Mouse (Mus musculus): ENCODE data around the gene Pcx.

The Pcx gene

DNA sequence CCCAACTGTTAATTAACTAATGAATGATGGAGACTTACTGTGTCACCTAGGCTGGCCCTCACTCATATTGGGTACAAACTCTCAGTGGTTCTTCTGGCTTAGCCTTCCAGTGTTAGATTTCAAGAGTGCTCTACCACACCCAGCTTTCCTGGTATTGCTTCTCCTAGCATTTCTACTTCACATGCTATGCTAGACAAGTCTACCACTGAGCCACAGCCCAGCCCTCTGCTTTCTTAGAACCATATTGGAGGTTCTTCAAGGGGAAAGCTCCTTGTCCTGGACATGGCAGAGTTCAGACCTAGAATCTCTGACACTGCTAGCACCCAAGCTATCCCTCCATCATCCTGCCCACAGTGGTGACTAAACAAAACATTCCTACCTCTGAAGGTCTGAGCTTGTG lies 44.0 kb downstream of the Pcx start:
- H3K27me3 ChIP-seq (ENCODE audit: control insufficient read depth, insufficient read depth, low read length, poor library complexity, severe bottlenecking): no peaks in the 10 kb centered on the region; the same call in 1 of the 2 replicates
- DNase-seq (ENCODE audit: low read depth, low spot score): no peak

DNA sequence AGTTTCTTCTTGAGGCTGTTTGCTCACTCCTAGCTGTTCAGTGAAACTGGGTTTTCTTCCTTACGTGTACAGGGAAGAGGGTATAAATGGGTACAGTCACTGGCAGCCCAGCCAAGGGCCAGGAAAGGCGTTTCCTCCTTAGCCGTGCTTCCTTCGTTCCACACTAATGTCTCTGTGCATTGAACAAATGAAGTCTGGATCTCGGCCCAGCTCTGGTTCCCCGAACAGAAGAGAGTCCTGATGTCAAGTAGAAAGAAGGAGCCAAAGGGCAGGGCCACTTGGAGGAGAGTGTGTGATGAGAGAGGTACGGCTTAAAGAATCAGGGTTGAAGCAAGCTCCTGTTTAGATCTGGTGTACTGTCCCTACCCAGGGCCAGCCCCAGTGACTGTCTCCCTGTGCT lies 44.8 kb downstream of the Pcx start:
- H3K36me3 ChIP-seq (ENCODE audit: control insufficient read depth, insufficient read depth, low read length, poor library complexity, severe bottlenecking): no peaks in the 10 kb centered on the region
- DNase-seq (ENCODE audit: low read depth, low spot score): no peak
- no peaks in the 10 kb centered on the region; the same call in 1 of the 2 replicates for H3K27me3 ChIP-seq (ENCODE audit: control insufficient read depth, insufficient read depth, low read length, poor library complexity, severe bottlenecking)

More for the DNA sequence above, 44.0 kb downstream of the Pcx start:
- H3K36me3 ChIP-seq (ENCODE audit: control insufficient read depth, insufficient read depth, low read length, poor library complexity, severe bottlenecking): no peaks in the 10 kb centered on the region

DNA sequence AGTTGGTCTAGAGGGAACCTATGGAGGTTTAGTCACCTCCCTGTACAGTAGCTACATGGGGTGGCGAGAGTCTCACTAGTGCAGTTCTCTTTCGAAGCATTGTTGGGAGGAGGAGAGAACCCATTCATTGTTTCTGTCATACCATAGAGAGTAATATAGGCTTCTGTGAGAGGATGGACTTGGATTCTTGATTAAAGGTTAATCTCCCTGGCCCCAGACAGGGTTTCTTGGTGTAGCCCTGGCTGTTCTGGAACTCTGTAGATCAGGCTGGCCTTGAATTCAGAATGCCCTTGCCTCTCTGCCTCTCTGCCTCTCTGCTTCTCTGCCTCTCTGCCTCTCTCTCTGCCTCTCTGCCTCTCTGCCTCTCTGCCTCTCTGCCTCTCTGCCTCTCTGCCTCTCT lies 46.5 kb downstream of the Pcx start:
- H3K27me3 ChIP-seq (ENCODE audit: control insufficient read depth, insufficient read depth, low read length, poor library complexity, severe bottlenecking): no peaks in the 10 kb centered on the region; the same call in 1 of the 2 replicates

DNA sequence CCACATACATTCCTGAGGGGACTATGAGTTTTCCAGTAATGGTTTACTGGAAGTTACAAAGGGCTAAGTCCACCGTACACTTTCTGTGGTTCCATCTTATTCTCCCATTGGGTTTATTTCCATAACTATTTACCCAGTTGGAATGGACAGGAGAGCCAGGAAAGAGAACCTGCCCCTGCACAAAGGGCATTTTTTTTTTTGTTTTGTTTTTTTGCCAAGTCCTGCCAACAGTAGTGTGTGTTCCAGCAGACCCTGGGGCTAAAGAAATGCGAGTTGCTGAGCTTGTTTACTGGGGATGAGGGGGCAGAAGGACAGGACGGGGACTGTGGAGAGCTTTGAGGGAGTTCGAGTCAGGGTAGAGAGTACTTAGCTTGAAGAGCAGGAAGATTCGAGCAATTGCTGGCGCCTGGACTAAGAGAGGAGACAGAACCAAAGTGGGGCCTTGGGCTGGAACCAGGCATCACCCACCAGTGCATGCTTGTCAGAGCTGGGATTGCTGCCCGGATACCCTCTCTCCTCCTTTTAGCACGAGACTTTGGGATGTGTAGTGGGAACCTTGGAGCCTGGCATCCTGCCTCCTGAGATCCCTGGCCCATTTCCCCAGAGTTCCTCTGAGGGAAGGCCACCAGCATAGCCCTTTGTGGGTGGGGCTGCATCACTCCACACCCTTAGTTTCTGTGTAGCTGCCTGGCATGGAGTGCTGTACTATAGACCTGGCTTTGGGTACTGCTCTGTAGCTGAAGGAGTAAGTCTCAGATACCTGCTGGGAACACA lies 47.7 kb downstream of the Pcx start:
- Histone ChIP-seq H3K36me3 (ENCODE audit: control insufficient read depth, insufficient read depth, low read length, poor library complexity, severe bottlenecking) (no peaks in the 10 kb centered on the region), H3K27me3 (ENCODE audit: control insufficient read depth, insufficient read depth, low read length, poor library complexity, severe bottlenecking) (no peaks in the 10 kb centered on the region; the same call in 1 of the 2 replicates)
- no peak for DNase-seq (ENCODE audit: low read depth, low spot score)

More for the DNA sequence above, 46.5 kb downstream of the Pcx start:
- H3K36me3 ChIP-seq (ENCODE audit: control insufficient read depth, insufficient read depth, low read length, poor library complexity, severe bottlenecking): no peaks in the 10 kb centered on the region
- DNase-seq (ENCODE audit: low read depth, low spot score): no peak

DNA sequence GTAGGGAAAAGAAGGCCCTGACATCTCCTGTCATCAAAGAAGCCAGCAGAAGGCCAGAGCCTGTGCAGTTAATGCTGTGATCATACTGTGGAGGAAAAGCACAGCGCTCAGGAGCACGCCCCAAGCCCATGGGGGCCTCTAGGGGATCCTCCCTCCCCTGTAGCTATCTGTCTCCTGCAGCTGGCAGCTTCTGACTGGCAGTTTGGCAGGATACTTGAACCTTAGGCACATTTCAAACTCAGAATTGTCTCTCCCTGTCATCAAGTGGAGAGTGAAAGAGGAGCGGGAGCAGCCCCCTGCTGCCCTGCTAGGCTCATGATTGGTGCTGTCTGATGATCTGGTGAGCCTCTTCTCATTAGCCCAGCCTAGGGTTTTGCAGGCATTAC lies 48.3 kb downstream of the Pcx start:
- Histone ChIP-seq H3K27me3 (ENCODE audit: control insufficient read depth, insufficient read depth, low read length, poor library complexity, severe bottlenecking) (no peaks in the 10 kb centered on the region; the same call in 1 of the 2 replicates), H3K36me3 (ENCODE audit: control insufficient read depth, insufficient read depth, low read length, poor library complexity, severe bottlenecking) (no peaks in the 10 kb centered on the region)
- DNase-seq (ENCODE audit: low read depth, low spot score): no peak

DNA sequence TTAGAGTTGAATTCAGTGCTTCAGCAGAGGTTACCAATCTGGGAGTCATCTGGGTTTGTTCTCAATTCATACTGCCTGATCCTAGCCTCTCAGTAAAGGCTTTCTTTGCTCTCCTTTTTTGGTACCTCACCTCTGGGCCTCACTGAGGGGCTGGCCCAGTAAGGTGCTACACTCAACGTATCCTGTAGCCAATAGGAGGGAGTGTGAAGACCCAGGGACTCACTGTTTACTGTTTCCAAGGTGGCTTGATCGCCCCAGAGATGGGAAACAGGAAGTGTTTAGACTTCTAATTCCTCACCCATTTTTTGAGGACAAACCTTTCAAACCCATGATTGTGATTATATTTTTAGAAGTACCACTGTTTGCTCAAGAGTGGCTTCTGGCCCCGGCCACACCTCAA lies 48.7 kb downstream of the Pcx start:
- H3K36me3 ChIP-seq (ENCODE audit: control insufficient read depth, insufficient read depth, low read length, poor library complexity, severe bottlenecking): no peaks in the 10 kb centered on the region
- no peaks in the 10 kb centered on the region; the same call in 1 of the 2 replicates for H3K27me3 ChIP-seq (ENCODE audit: control insufficient read depth, insufficient read depth, low read length, poor library complexity, severe bottlenecking)
- DNase-seq (ENCODE audit: low read depth, low spot score): no peak

DNA sequence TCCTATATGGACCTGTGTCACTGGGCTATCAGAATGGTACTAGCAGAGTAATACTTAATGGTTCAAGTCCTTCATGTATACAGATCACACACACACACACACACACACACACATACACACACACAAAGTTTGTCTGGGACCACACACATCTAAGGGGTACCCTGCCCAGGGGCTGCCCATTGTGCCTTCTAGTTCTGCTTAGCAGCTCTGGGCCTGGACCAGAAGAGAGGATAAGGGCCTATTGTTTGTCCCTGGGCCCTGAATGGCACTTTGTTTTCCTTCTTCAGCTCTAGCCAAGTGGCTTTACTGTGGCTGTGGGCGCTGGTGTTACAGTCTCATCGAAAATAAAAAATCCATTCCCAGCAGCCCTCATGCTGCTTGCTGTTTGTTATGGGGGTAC lies 49.3 kb downstream of the Pcx start:
- DNase-seq (ENCODE audit: low read depth, low spot score): no peak
- Histone ChIP-seq H3K27me3 (ENCODE audit: control insufficient read depth, insufficient read depth, low read length, poor library complexity, severe bottlenecking) (no peaks in the 10 kb centered on the region; the same call in 1 of the 2 replicates), H3K36me3 (ENCODE audit: control insufficient read depth, insufficient read depth, low read length, poor library complexity, severe bottlenecking) (no peaks in the 10 kb centered on the region)

DNA sequence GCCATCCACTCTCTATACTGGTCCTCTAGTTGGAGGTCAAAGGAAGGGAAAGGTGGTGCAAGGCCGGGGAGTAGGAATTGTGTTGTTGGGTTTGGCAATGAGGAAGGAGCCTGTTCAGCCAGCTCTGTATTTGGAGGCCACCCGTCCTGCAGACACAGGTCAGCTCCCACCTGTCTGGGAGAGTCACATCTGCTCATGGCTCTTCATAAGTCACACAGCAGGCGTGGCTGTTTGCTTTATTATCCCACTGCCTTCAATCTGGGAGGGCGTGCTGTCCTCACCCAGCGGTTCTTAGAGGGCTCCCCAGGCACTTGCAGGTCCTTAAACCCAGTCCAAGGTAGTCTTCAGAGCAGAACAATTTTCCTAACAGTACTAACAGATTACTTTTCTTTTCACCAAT lies 49.9 kb downstream of the Pcx start:
- no peaks in the 10 kb centered on the region; the same call in 1 of the 2 replicates for H3K27me3 ChIP-seq (ENCODE audit: control insufficient read depth, insufficient read depth, low read length, poor library complexity, severe bottlenecking)
- no peak for DNase-seq (ENCODE audit: low read depth, low spot score)
- no peaks in the 10 kb centered on the region for H3K36me3 ChIP-seq (ENCODE audit: control insufficient read depth, insufficient read depth, low read length, poor library complexity, severe bottlenecking)

DNA sequence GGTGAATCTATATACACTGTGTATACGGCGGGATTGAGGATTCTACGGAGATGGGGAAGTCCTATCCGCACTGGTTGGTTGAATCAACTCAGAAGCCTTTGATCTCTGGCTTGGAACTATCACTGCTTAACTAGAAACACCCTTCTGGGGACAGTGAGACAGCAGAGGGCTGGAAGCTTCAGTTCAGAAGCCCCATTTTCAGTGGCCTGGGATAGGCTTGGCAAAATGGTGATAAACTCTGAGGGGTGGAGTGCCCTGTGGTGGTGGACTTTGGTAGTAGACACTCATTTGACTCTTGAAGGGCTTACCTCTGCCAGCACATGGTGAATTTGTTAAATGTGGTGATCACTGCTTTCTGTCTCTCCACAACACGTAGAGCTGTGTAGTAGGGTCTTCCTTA lies 55.4 kb downstream of the Pcx start:
- no peaks in the 10 kb centered on the region for H3K36me3 ChIP-seq (ENCODE audit: control insufficient read depth, insufficient read depth, low read length, poor library complexity, severe bottlenecking)
- H3K27me3 ChIP-seq (ENCODE audit: control insufficient read depth, insufficient read depth, low read length, poor library complexity, severe bottlenecking): no peaks in the 10 kb centered on the region
- no peak for DNase-seq (ENCODE audit: low read depth, low spot score)

DNA sequence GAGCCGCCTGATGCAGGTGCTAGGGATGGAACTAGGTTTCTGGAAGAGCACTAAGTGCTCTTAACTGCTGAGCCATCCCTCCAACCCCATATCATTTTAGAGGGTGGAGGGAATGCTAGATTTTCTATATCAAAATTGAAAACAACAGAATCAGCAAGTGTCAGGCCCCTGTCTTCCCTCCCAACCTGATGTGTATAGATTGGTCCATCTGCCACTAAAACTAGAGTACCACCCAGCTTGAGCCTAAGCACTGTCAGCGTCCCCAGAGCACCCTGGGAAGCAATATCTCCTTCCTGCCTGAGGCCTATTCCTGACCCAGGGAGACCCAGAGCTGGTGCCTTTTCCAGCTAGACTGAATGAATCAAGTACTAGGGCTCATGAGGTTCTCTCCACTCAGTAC lies 56.6 kb downstream of the Pcx start:
- Histone ChIP-seq H3K27me3 (ENCODE audit: control insufficient read depth, insufficient read depth, low read length, poor library complexity, severe bottlenecking) (no peaks in the 10 kb centered on the region), H3K36me3 (ENCODE audit: control insufficient read depth, insufficient read depth, low read length, poor library complexity, severe bottlenecking) (no peaks in the 10 kb centered on the region)
- DNase-seq (ENCODE audit: low read depth, low spot score): no peak

DNA sequence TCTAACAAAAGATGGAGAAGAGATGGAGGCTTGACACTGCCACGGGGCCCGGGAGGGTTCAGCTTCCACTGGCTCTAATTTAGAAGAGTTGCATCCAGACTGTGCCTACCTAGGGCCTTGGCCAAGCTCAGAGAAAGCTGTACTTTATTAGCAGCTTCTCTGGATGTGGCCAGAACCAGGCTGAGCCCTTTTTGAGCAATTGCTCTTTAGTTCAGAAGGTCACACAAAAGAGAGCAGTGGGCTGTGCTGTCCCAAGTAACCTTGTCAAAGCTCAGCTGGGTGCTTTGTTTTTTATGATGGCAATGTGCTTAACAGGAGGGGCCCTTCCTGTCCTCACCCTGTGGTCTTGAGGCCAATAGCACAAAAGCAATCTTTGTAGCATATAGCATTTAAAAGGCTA lies 57.4 kb downstream of the Pcx start:
- no peak for DNase-seq (ENCODE audit: low read depth, low spot score)
- Histone ChIP-seq H3K27me3 (ENCODE audit: control insufficient read depth, insufficient read depth, low read length, poor library complexity, severe bottlenecking) (no peaks in the 10 kb centered on the region), H3K36me3 (ENCODE audit: control insufficient read depth, insufficient read depth, low read length, poor library complexity, severe bottlenecking) (no peaks in the 10 kb centered on the region)

DNA sequence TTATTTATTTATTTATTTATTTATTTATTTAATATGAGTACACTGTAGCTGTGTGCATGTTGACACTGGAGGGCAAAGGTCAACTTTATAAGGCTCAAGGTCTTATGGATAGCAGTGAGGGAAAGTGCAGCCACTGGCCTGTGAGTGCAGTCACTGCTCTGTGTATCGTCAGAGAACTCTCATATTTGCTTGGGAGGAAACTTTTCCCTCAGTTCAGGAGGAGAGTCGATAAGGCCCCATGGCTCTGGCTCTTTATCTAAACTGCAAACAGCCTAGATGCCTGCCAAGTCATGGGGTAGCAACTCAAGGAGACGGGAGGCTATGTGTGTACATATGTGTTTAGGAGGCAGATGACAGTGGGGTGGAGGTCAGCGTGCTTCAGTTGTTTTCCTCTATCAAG lies 58.6 kb downstream of the Pcx start:
- Histone ChIP-seq H3K27me3 (ENCODE audit: control insufficient read depth, insufficient read depth, low read length, poor library complexity, severe bottlenecking) (no peaks in the 10 kb centered on the region), H3K36me3 (ENCODE audit: control insufficient read depth, insufficient read depth, low read length, poor library complexity, severe bottlenecking) (no peaks in the 10 kb centered on the region)
- no peak for DNase-seq (ENCODE audit: low read depth, low spot score)

DNA sequence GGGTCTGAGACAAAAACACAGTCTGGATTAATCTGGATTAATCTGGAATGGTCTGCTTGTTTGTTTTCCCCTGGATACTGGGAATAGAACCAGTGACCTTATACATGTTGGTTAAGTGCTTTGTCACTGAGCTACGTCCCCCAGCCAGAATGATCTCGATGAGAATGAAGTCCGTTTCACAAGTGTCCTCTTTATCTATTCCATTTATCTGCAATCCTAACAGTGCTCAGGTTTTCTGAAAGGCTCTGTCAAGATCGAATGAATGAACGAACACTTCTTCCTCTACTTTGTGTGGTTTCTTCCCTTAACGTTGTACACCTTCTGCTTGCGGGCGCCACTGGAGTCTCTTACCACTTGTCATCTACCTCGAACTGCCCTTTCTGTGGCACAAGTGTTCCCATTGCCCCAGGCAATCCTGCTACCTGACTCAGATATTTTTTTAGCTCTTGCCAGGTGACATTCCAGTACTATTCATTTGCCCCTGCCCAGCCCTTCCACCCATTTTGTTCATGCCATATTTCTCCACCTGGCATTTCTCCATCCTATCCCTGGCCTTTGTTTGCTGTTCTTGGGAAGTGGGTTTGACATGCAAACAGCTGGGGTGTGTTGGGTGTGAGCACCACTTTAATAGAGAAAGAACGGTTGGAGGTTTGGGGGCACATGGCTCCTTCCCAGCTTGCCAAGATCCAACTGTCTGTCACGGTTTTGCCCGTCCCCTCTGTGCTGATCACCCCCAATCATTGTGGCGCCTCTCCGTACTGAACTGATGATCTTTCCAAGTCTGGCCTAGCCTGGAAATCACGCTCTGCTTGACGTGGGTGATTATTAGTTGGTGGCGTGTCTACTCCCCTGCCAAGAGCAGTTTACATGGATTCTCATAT lies 59.3 kb downstream of the Pcx start:
- no peak for DNase-seq (ENCODE audit: low read depth, low spot score)
- Histone ChIP-seq H3K27me3 (ENCODE audit: control insufficient read depth, insufficient read depth, low read length, poor library complexity, severe bottlenecking) (no peaks in the 10 kb centered on the region), H3K36me3 (ENCODE audit: control insufficient read depth, insufficient read depth, low read length, poor library complexity, severe bottlenecking) (no peaks in the 10 kb centered on the region)

DNA sequence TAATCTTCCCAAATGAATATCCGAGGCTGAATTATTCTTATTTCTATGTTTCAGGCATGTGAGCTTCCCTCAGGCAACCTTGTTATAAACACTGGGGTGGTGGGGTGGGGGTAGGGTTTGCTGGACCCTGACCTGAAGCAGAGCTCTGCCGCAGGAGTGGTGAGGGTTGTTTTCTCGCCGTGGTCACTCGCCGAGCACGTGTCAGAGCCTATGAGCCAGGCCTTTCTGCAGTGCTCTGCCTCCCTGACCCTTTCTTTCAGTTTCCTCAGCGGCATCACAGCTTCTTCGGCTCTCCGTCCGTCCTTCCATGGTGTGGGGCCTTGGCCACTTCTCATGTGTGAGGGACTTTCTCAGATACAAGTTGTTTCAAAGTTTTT lies 60.0 kb downstream of the Pcx start:
- no peaks in the 10 kb centered on the region for H3K36me3 ChIP-seq (ENCODE audit: control insufficient read depth, insufficient read depth, low read length, poor library complexity, severe bottlenecking)
- H3K27me3 ChIP-seq (ENCODE audit: control insufficient read depth, insufficient read depth, low read length, poor library complexity, severe bottlenecking): no peaks in the 10 kb centered on the region
- no peak for DNase-seq (ENCODE audit: low read depth, low spot score)

DNA sequence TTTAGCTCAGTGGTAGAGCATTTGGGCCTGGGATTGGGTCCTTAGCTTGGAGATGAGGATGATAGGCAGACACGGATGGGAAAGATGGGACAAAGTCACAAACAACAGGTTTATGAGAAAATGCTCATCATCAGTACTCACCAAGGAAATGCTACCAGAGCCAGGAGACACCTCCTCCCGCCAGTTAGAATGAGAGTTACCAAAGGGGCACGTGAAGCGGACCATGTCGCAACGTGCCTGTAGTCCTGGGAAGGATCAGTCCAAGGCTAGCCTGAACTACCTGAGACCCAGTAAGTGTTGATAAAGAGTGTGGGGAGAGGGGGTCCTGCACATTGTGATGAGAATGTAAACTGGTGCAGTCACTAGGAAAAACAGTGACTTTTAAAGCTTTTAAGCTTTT lies 60.5 kb downstream of the Pcx start:
- no peak for DNase-seq (ENCODE audit: low read depth, low spot score)
- Histone ChIP-seq H3K36me3 (ENCODE audit: control insufficient read depth, insufficient read depth, low read length, poor library complexity, severe bottlenecking) (no peaks in the 10 kb centered on the region), H3K27me3 (ENCODE audit: control insufficient read depth, insufficient read depth, low read length, poor library complexity, severe bottlenecking) (no peaks in the 10 kb centered on the region)
